ENCODE assay signal across 13 mouse cellular contexts in genomic region chr10:75675594-75675993, GRCm38 (mm10). TPM values are rescaled to one million over a fixed set of nuclear protein-coding genes. Genes with fewer than 3 reads are reported as not detected.
DNase-seq lines count a peak whose midpoint lies in the region; ATAC-seq and TF ChIP-seq lines count a peak whose summit lies in the region.
"Had no signal": no experiment of that assay in that cellular context is flagged by ENCODE, and none has a peak within 500 bp of the region (broad histone marks: within the 10 kb centered on the region; RNA-seq: fewer than 3 reads in every experiment).

No protein-coding gene starts in this region.

- H3K9me3 ChIP-seq in intestine, embryonic 16.5 days (ENCODE audit: control insufficient read depth, low read length) = no peaks in the 10 kb centered on the region
- no peaks in the 10 kb centered on the region for H3K9me3 ChIP-seq in lung, postnatal 0 days (ENCODE audit: low read length)
- H3K9me3 ChIP-seq in hindbrain, embryonic 12.5 days (replicated peaks) = no peaks in the 10 kb centered on the region
- H3K9me3 ChIP-seq: liver, embryonic 13.5 days; midbrain, embryonic 13.5 days had no signal

- H3K27ac ChIP-seq in layer of hippocampus, adult 2 months = peak overlapping the region; percentile 88; the same call in 1 of the 2 replicates
- peak overlapping the region; percentile 82 for H3K27ac ChIP-seq in intestine, embryonic 16.5 days (ENCODE audit: low read length)
- peak overlapping the region; percentile 82 for H3K27ac ChIP-seq in lung, postnatal 0 days (ENCODE audit: low read length)
- 0 out of 2 replicates have a peak overlapping the region, but pooled peaks have one; percentile 41 for H3K27ac ChIP-seq in small intestine, adult 2 months (ENCODE audit: insufficient read depth, low read depth, low read length)
- H3K27ac ChIP-seq in hindbrain, embryonic 12.5 days = no peak overlapping the region
- H3K27ac ChIP-seq: midbrain, embryonic 13.5 days had no signal

- H3K4me3 ChIP-seq in layer of hippocampus, adult 2 months = no peak overlapping the region
- no peak overlapping the region for H3K4me3 ChIP-seq in intestine, embryonic 16.5 days (ENCODE audit: low read length)
- no peak overlapping the region for H3K4me3 ChIP-seq in lung, postnatal 0 days (ENCODE audit: low read depth, low read length)
- no peak overlapping the region for H3K4me3 ChIP-seq in small intestine, adult 2 months (ENCODE audit: low read depth, low read length)
- no peak overlapping the region for H3K4me3 ChIP-seq in hindbrain, embryonic 12.5 days
- H3K4me3 ChIP-seq: liver, embryonic 13.5 days; midbrain, embryonic 13.5 days had no signal

- no peak for DNase-seq in layer of hippocampus, adult 2 months (ENCODE audit: low spot score in 2 of 2)
- no peak for DNase-seq in layer of hippocampus, adult 9-11 months
- DNase-seq in lung, postnatal 0 days (ENCODE audit: low spot score) = peak; percentile 36
- DNase-seq in cerebellum, adult 18-20 months = no peak
- DNase-seq: cerebellum, adult 9-11 months; heart, adult 11 months; kidney, adult 18-20 months; liver, embryonic 13.5 days; thymus, postnatal 36 days had no signal

- no peaks in the 10 kb centered on the region for H3K27me3 ChIP-seq in intestine, embryonic 16.5 days (replicated peaks; ENCODE audit: control insufficient read depth, insufficient read depth, low read length)
- H3K27me3 ChIP-seq in lung, postnatal 0 days (replicated peaks; ENCODE audit: insufficient read depth, low read length) = no peaks in the 10 kb centered on the region
- no peaks in the 10 kb centered on the region for H3K27me3 ChIP-seq in small intestine, adult 2 months (ENCODE audit: control insufficient read depth, insufficient read depth, low read length)
- H3K27me3 ChIP-seq in hindbrain, embryonic 12.5 days = no peaks in the 10 kb centered on the region
- H3K27me3 ChIP-seq: liver, embryonic 13.5 days; midbrain, embryonic 13.5 days had no signal

- peaks cover 30% of the 10 kb centered on the region for H3K4me1 ChIP-seq in intestine, embryonic 16.5 days (ENCODE audit: control insufficient read depth, insufficient read depth, low read length)
- H3K4me1 ChIP-seq in lung, postnatal 0 days (ENCODE audit: insufficient read depth, low read depth, low read length) = peaks cover 41% of the 10 kb centered on the region
- peaks cover 9% of the 10 kb centered on the region; the same call in 1 of the 2 replicates for H3K4me1 ChIP-seq in small intestine, adult 2 months (ENCODE audit: control insufficient read depth, insufficient read depth, insufficient read length, low read length)
- H3K4me1 ChIP-seq in hindbrain, embryonic 12.5 days = no peaks in the 10 kb centered on the region
- H3K4me1 ChIP-seq: midbrain, embryonic 13.5 days had no signal

- TF ChIP-seq EP300 in lung, postnatal 0 days (IDR thresholded peaks at IDR 0.05) = no peak

- WGBS in intestine, embryonic 16.5 days = 88% methylated on average over 8 of the region's 8 CpGs
- WGBS in lung, postnatal 0 days = 73% methylated on average over 8 of the region's 8 CpGs
- WGBS in small intestine, adult 2 months = 81% methylated on average over 8 of the region's 8 CpGs
- WGBS in hindbrain, embryonic 12.5 days = 75% methylated on average over 8 of the region's 8 CpGs

- H3K9ac ChIP-seq in intestine, embryonic 16.5 days (ENCODE audit: low read depth, low read length) = no peak overlapping the region
- no peak overlapping the region for H3K9ac ChIP-seq in lung, postnatal 0 days (replicated peaks; ENCODE audit: low read depth)
- no peak overlapping the region for H3K9ac ChIP-seq in hindbrain, embryonic 12.5 days
- H3K9ac ChIP-seq: liver, embryonic 13.5 days; midbrain, embryonic 13.5 days had no signal

- H3K36me3 ChIP-seq in intestine, embryonic 16.5 days (ENCODE audit: control insufficient read depth, insufficient read depth, low read length) = 0 out of 2 replicates have a peak, but pooled peaks cover under 1% of the 10 kb centered on the region
- no peaks in the 10 kb centered on the region for H3K36me3 ChIP-seq in lung, postnatal 0 days (ENCODE audit: insufficient read depth, low read length)
- H3K36me3 ChIP-seq in small intestine, adult 2 months (ENCODE audit: control insufficient read depth, insufficient read depth, low read length) = peaks cover 6% of the 10 kb centered on the region; the same call in 1 of the 2 replicates
- peaks cover 38% of the 10 kb centered on the region for H3K36me3 ChIP-seq in hindbrain, embryonic 12.5 days

- H3K4me2 ChIP-seq in intestine, embryonic 16.5 days (ENCODE audit: low read depth, low read length) = no peak overlapping the region
- H3K4me2 ChIP-seq in lung, postnatal 0 days (replicated peaks; ENCODE audit: low read depth, low read length) = no peak overlapping the region
- H3K4me2 ChIP-seq in hindbrain, embryonic 12.5 days (replicated peaks) = no peak overlapping the region
- H3K4me2 ChIP-seq: liver, embryonic 13.5 days; midbrain, embryonic 13.5 days had no signal

- TF ChIP-seq POLR2A in small intestine, adult 2 months (IDR thresholded peaks at IDR 0.05; ENCODE audit: low read depth, low read length) = no peak

- no peak for ATAC-seq in intestine, embryonic 16.5 days
- ATAC-seq in lung, postnatal 0 days = no peak
- no peak for ATAC-seq in hindbrain, embryonic 12.5 days (ENCODE audit: low FRiP score)
- ATAC-seq: midbrain, embryonic 13.5 days had no signal

- no peak for TF ChIP-seq CTCF in layer of hippocampus, adult 2 months (conservative IDR thresholded peaks at IDR 0.05)
- TF ChIP-seq CTCF in lung, postnatal 0 days (IDR thresholded peaks at IDR 0.05) = no peak
- no peak for TF ChIP-seq CTCF in small intestine, adult 2 months (IDR thresholded peaks at IDR 0.05; ENCODE audit: extremely low read depth, insufficient read length, insufficient replicate concordance, low read depth, low read length)

RNA-seq across cellular contexts. Expression of gene Susd2, which starts 31.8 kb away (rescaled TPM):
- 1 to 10 TPM; 2.1 TPM for total RNA-seq in layer of hippocampus, adult 2 months (2021)
- 19.1 and 23.3 TPM in 2 replicates for polyA plus RNA-seq in intestine, embryonic 16.5 days (2015; fragmentation: Nextera tagmentation; extraction: Ambion mirVana)
- polyA plus RNA-seq in lung, postnatal 0 days (2015; fragmentation: Nextera tagmentation; extraction: Ambion mirVana) = 9.3 and 9.4 TPM in 2 replicates
- polyA plus RNA-seq in small intestine, adult 2 months (2012; rRNA removed) = 19.1 and 261 TPM in 2 replicates
- polyA plus RNA-seq in hindbrain, embryonic 12.5 days (2016; fragmentation: Nextera tagmentation; extraction: Ambion mirVana) = 2.8 TPM in 2 replicates
